Mouse (Mus musculus): Measurements from ENCODE around the gene Gm20388.
"Not testable (repeated sequence)": the region's sequence is repeated elsewhere in the genome, so short reads cannot be mapped to it uniquely, and the experiment has no call there.

Gene Gm20388

DNA sequence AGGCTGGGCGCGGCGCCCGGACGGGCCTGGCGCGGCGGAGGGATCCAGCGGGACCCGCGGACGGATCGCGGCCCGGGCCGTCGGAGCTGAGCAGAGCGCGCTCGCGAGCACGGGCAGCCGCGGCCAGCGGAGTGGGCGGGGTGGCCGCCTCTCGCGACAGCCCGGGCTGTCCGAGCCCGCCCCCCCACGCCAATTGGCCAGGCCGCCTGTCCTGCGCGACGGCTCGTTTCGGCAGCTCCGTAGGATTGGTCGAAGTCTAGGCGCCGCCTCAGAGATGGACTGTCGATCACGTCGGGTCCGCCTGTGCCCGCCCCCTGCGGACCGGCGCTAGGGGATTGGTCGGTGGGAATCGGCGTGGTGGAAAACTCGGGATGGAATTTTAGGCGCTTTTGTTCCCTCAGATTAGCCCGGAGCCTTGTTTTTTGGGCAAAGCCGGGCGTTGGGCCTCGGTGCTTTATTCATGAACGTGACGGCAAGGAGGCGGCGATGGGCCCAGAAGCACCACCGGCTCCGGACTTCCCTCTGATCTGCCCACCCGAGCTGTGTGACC lies 1742.2 kb downstream of the Gm20388 start, which contains the start of gene Zcchc14:
Gene Zcchc14 (minus strand): TSS at position 128 of the 550 bp plus-strand sequence.
- DNase-seq (ENCODE audit: low spot score) = peak; percentile 92

GRCm38 (mm10) chr8:121653340-121654019 lies 1742.8 kb downstream of the Gm20388 start:
- DNase-seq (ENCODE audit: low spot score) = no peak

DNA sequence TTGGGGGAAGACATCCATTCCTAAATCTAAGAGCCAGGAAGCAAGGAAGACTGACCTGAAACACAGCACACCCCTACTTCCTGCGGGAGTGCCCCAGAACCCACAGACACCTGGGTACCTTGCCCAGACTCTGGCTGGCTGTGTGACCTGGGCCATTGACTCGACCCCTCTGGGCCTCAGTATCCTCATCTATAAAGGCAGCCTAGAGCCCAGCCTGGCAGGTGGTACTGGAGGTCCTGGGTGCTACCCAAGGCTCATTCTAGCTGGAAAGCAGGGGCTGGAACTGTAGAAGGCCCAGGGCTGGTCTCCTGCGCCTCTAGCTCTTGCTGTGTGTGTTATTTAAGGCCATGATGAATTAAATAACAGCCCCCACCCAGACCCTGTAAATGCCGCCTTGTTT lies 1743.5 kb downstream of the Gm20388 start:
- DNase-seq (ENCODE audit: low spot score) = no peak

DNA sequence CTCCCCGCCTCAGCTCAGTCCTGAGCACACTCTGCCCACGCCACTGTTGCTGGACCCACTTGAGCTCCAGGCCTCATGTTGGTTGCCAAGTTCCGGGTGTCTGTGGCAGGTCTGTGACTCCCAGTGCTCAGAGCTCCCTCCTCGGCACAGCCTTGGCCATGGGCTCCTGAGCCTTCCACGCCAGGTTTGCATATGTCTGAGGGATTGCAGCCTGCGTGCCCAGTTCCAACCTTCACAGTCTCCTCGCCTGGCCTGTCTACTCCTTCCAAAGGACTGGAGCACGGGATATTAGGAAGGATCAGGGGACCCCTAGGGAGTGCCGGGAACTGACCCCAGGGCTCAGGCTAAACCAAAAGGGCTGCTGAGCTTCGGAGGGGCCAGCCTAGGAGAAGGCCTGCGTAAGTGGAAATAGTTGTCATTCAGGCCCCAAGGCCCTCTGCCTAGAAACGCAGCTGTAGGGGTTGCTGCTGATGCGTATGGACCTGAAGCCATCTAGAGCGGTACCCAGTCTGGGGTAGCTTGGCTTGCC lies 1744.4 kb downstream of the Gm20388 start:
- no peak for DNase-seq (ENCODE audit: low spot score)

- no peak for DNase-seq (ENCODE audit: low spot score)
These were observed 1750.0 kb downstream of the Gm20388 start for GRCm38 (mm10) chr8:121660602-121661001.

DNA sequence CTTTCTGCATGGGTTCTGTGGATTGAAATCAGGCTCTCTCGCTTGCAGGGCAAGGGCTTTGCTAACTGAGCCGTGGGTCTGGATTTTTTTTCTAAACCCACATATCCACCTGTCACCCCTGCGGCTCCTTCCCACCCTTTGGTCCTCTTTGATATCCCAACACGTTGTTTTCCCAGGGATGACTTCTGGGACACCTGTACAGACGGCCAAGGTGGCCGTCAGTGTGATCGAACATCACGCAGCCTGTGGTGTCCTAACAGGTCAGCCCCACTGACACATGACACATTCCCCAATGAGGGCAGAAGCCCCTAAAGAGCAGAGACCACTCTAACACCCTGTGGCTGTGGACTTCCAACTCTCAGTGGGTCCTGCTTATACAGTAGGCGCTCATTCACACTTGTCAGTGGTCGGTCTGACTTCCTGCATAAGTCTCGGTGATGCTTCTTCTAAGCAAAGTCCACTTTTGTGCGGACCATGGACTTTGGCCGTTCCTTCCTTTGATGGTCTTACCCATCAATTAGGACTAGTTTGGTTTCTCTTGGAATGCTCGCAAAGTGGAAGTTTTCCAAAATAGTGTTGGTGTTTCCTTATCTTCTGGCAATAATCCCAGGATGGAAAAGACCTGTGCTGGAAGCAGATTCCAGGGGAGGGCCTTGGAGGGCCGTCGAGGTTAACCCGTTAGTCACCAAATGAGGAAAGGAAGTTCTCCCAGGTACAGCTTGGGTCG lies 1751.2 kb downstream of the Gm20388 start:
- no peak for DNase-seq (ENCODE audit: low spot score)

GRCm38 (mm10) chr8:121663101-121663500 lies 1752.5 kb downstream of the Gm20388 start:
- DNase-seq (ENCODE audit: low spot score) = no peak

DNA sequence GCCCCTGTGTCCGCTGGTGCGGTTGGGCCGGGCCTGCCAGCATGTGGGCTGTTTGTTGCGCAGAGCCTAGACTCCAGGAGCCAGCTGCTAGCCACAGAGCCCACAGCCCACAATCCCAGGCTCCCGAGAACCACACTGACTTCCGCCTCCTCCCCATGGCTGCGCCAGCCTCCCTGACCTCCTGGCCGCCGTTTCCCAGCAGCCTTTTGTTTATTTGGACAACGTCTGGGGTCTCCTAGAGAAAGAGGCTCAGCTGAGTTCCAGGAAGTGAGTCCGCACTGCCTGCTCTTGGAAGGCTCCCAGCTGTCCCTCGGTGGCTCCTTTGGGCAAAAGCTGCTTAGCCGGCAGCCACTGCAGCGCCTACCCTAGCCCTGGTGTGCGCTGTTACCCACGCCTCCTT lies 1754.7 kb downstream of the Gm20388 start:
- DNase-seq (ENCODE audit: low spot score) = peak; percentile 50

- not testable (repeated sequence) for DNase-seq (ENCODE audit: low spot score)
These were observed 1757.4 kb downstream of the Gm20388 start for GRCm38 (mm10) chr8:121667936-121668500.

- no peak for DNase-seq (ENCODE audit: low spot score)
These were observed 1757.9 kb downstream of the Gm20388 start for GRCm38 (mm10) chr8:121668553-121668952.

GRCm38 (mm10) chr8:121669208-121669607 lies 1758.6 kb downstream of the Gm20388 start:
- DNase-seq (ENCODE audit: low spot score) = no peak

DNA sequence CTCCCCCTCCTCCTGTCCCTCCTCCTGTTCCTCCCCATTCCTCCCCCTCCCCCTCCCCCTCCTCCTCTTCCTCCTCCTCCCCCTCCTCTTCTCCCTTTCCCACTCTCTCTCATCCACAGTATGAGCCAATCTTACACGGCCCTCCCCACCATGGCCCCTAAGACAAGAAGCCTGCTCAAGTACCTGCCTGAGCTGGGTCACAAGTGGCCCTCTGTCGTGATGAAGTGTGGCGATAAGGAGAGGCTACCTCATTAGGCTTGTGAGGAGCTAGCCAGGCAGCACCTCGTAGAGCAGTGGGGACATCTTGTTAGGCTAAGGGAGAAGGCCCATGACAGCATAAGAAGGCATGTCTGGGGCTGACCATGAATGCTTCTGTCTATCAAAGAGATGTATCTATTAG lies 1762.5 kb downstream of the Gm20388 start:
- DNase-seq (ENCODE audit: low spot score) = no peak

GRCm38 (mm10) chr8:121673917-121674316 lies 1763.3 kb downstream of the Gm20388 start:
- no peak for DNase-seq (ENCODE audit: low spot score)

GRCm38 (mm10) chr8:121674524-121674923 lies 1763.9 kb downstream of the Gm20388 start:
- DNase-seq (ENCODE audit: low spot score) = no peak

GRCm38 (mm10) chr8:121675161-121675560 lies 1764.5 kb downstream of the Gm20388 start:
- DNase-seq (ENCODE audit: low spot score) = no peak

- DNase-seq (ENCODE audit: low spot score) = peak; percentile 50
These were observed 1765.1 kb downstream of the Gm20388 start for GRCm38 (mm10) chr8:121675701-121676100.

DNA sequence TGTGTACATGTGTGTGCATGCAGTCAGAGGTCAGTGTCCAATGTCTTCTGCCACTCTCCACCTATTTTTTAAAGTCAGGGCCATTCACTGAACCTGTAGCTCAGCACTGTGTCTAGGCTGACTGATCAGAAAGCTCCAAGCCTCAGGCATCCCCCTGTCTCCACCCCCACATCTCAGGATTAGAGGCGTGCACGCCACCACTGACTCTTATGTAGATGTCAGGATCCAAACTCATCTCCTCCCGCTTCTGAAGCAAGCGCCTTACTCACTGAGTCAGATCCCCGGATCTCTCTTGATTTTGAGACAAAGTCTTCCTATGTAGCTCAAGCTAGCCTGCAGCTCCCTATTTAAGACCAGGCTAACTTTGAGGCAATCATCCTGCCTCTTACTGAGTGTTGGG lies 1768.1 kb downstream of the Gm20388 start:
- DNase-seq (ENCODE audit: low spot score) = no peak

DNA sequence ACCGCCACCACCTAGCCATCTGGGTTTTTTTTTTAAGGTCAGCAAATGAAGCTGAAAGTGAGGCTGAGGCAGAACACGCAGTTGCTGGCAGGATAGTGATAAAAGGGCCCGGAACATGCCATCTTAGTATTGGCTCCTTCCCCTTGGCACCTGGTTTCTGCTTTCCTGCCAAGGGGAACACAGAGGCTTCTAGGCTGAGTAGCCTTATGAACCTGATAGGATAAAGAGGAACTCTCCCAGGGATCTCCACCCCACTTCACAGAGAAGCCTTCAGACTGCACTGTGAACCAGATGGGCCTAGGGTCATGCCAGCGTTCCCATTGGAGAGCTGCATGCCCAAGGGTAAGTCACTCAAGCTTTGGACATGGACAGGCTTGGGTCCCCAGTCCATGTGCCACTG lies 1770.3 kb downstream of the Gm20388 start:
- no peak for DNase-seq (ENCODE audit: low spot score)

DNA sequence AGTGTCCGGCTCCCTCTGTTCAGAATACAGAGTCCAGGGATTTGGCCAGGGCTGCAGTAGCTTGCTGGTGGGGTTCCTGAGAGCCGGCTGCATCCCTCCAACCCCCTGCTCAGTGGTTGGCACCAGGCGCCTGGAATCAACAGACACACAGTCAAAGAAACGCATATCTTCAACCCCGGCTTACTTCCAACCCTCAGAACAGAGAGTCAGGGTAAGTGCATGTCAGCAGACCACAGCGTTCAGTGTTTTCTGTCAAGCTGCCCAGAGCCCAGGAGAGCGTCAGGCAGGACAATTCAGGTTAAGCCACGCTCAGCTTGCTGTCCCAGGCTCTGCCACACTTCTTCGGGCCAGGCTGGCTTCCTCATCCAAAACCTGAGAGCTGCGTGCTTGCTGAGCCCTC lies 1770.8 kb downstream of the Gm20388 start:
- DNase-seq (ENCODE audit: low spot score) = no peak

DNA sequence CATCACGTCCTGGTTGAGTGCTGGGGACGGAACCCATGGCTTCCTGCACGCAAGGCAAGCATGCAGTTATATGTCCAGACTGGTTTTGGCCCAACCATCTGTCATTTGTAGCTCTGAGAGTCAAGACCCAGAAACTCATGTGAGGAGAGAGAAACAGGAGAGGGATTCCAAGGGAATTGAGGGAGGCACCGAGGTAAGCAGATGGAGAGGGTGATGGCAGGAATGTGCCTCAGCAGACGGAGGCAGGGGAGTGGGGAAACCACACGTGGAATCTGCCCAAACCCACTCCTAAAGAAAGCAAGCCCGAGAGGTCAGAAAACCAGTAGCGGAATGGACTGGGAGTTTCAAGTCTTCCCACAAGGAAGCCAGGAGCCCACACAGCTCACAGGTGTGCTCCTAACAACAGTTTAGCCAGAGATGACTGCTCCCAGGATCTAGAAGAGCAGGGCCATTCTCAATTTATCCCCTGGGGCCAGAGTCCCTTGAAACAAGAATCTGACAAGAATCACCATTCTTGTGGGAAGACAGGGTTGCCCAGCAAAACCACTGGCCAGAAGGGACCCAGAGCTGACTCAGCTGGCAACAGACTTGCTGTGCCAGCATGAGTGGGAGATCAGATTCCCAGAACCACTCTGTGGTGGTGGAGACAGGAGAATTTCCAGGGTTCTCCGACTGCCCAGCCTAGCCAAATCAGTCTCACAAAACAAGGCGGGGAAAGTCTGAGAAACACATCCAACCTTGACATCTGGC lies 1772.6 kb downstream of the Gm20388 start:
- no peak for DNase-seq (ENCODE audit: low spot score)

GRCm38 (mm10) chr8:121685419-121685818 lies 1774.8 kb downstream of the Gm20388 start:
- DNase-seq (ENCODE audit: low spot score) = peak; percentile 49

All from ovary, postnatal 14 days (tissue).